Mouse (Mus musculus): ENCODE results near the gene Ikzf2. TPM values are rescaled to one million over a fixed set of nuclear protein-coding genes. Genes with fewer than 3 reads are reported as not detected.

The Ikzf2 gene
- polyA plus RNA-seq, 1 experiment: 1.5 TPM

DNA sequence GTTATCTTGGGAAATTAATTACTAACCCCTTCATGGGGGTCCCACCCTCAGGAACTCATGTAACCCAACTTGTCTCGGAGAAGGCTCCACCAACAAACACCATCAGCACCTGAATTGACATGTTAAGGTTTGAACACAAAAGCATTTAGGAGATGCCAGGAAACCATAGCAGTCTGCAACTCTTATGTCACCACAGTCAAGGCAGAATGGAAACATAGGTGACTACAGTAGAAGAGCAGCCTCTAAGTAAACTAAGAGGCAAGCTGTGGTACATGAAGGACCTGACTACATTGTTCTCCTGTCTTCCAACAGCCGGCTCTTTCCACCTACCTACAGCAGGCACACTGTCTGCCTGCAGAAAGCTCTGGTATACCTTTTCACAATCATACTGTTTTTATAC, 33.6 kb downstream of the Ikzf2 start:
- WGBS: 75% methylated on average over 2 of the region's 2 CpGs
- no peak overlapping the region for H3K4me3 ChIP-seq (replicated peaks; ENCODE audit: extremely low read depth, low read depth, low read length)
- TF ChIP-seq CTCF (IDR thresholded peaks at IDR 0.05; ENCODE audit: insufficient read depth, low read length) (no peak), POLR2A (IDR thresholded peaks at IDR 0.05; ENCODE audit: borderline replicate concordance, extremely low read depth, low read depth, low read length) (no peak)
- no peaks in the 10 kb centered on the region for H3K4me1 ChIP-seq (ENCODE audit: control insufficient read depth, insufficient read depth, low read length)
- DNase-seq: no peak

GRCm38 (mm10) chr1:69643138-69643537, 43.9 kb downstream of the Ikzf2 start:
- Histone ChIP-seq H3K4me1 (ENCODE audit: control insufficient read depth, insufficient read depth, low read length) (no peaks in the 10 kb centered on the region), H3K4me3 (replicated peaks; ENCODE audit: extremely low read depth, low read depth, low read length) (no peak overlapping the region)
- no peak for DNase-seq
- 73% methylated on average over 4 of the region's 4 CpGs for WGBS
- no peak for TF ChIP-seq POLR2A (IDR thresholded peaks at IDR 0.05; ENCODE audit: borderline replicate concordance, extremely low read depth, low read depth, low read length)
- no peak for TF ChIP-seq CTCF (IDR thresholded peaks at IDR 0.05; ENCODE audit: insufficient read depth, low read length)

GRCm38 (mm10) chr1:69641986-69642385, 45.1 kb downstream of the Ikzf2 start:
- H3K4me3 ChIP-seq (replicated peaks; ENCODE audit: extremely low read depth, low read depth, low read length): no peak overlapping the region
- no peaks in the 10 kb centered on the region for H3K4me1 ChIP-seq (ENCODE audit: control insufficient read depth, insufficient read depth, low read length)
- no peak for TF ChIP-seq CTCF (IDR thresholded peaks at IDR 0.05; ENCODE audit: insufficient read depth, low read length)
- TF ChIP-seq POLR2A (IDR thresholded peaks at IDR 0.05; ENCODE audit: borderline replicate concordance, extremely low read depth, low read depth, low read length): no peak
- 67% methylated on average over 6 of the region's 6 CpGs for WGBS
- no peak for DNase-seq

- H3K4me1 ChIP-seq (ENCODE audit: control insufficient read depth, insufficient read depth, low read length): no peaks in the 10 kb centered on the region
- no peak for DNase-seq
- WGBS: 68% methylated on average over 8 of the region's 8 CpGs
- no peak for TF ChIP-seq POLR2A (IDR thresholded peaks at IDR 0.05; ENCODE audit: borderline replicate concordance, extremely low read depth, low read depth, low read length)
- TF ChIP-seq CTCF (IDR thresholded peaks at IDR 0.05; ENCODE audit: insufficient read depth, low read length): no peak
- no peak overlapping the region for H3K4me3 ChIP-seq (replicated peaks; ENCODE audit: extremely low read depth, low read depth, low read length)
Measured at GRCm38 (mm10) chr1:69638321-69638720, 48.7 kb downstream of the Ikzf2 start.

GRCm38 (mm10) chr1:69637907-69638306, 49.1 kb downstream of the Ikzf2 start:
- TF ChIP-seq CTCF (IDR thresholded peaks at IDR 0.05; ENCODE audit: insufficient read depth, low read length): no peak
- TF ChIP-seq POLR2A (IDR thresholded peaks at IDR 0.05; ENCODE audit: borderline replicate concordance, extremely low read depth, low read depth, low read length): no peak
- 51% methylated on average over 3 of the region's 3 CpGs for WGBS
- no peak for DNase-seq
- Histone ChIP-seq H3K4me3 (replicated peaks; ENCODE audit: extremely low read depth, low read depth, low read length) (no peak overlapping the region), H3K4me1 (ENCODE audit: control insufficient read depth, insufficient read depth, low read length) (no peaks in the 10 kb centered on the region)

DNA sequence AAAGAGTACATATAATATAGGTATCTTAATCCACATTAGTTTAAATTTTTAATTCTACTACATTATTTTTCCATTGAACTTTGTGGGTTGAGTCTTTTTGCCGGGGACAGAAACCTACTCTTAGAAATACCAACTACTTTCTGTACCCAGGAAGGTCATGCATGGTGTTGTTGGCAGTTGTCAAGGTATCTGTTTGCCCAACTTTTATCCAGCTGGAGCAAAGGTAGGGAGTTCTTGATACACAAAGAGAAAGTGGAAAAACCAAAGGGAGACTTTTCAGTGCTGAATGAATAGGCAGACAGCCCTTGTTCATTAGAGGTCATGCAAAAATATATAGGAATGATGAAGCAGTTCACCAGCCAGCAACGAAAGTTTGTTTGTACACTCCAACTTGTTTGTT, 52.8 kb downstream of the Ikzf2 start:
- WGBS: 74% methylated on average over 2 of the region's 2 CpGs
- TF ChIP-seq POLR2A (IDR thresholded peaks at IDR 0.05; ENCODE audit: borderline replicate concordance, extremely low read depth, low read depth, low read length) (no peak), CTCF (IDR thresholded peaks at IDR 0.05; ENCODE audit: insufficient read depth, low read length) (no peak)
- no peak for DNase-seq

DNA sequence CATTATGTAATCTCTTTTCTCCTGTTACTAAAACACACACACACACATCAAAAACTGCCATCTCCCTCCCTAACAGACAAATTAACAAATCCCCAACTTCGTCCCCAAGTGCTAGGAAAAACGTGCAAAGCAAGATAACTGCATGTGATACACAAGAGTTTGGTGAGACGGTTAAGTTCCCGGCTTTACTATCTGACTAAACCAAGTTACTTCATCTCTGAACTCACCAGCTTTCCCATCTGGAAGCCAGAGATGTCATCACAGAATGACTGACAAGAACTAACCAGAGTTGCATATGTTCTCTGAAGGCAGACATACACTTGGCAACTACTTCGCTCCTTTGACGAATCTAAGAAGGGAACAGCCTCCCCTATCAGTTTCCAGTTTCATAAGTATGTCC, 56.5 kb downstream of the Ikzf2 start:
- no peaks in the 10 kb centered on the region for H3K4me1 ChIP-seq (ENCODE audit: control insufficient read depth, insufficient read depth, low read length)
- no peak overlapping the region for H3K4me3 ChIP-seq (replicated peaks; ENCODE audit: extremely low read depth, low read depth, low read length)
- no peak for DNase-seq
- WGBS: 74% methylated on average over 6 of the region's 6 CpGs
- TF ChIP-seq CTCF (IDR thresholded peaks at IDR 0.05; ENCODE audit: insufficient read depth, low read length) (no peak), POLR2A (IDR thresholded peaks at IDR 0.05; ENCODE audit: borderline replicate concordance, extremely low read depth, low read depth, low read length) (no peak)

More for the DNA sequence above, 52.8 kb downstream of the Ikzf2 start:
- Histone ChIP-seq H3K4me1 (ENCODE audit: control insufficient read depth, insufficient read depth, low read length) (no peaks in the 10 kb centered on the region), H3K4me3 (replicated peaks; ENCODE audit: extremely low read depth, low read depth, low read length) (no peak overlapping the region)

DNA sequence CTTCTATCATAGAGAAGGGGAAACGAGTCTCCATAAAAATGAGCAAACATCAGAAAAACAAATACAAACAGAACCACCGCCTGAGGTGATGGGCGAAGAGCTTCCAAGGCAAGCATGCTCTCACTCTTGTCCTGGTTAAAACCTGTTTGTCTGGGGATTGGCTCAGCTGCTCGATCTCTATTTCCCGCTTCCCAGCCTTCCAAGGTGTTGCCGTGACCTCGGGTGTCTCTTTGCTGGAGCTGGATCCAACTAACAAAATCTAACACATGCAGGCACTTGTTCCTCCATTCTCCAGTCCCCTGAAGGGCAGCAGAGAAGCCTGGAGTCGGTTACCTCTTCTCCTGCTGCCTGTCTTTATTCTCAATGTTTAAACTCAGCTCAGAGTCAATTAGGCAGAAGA, 57.5 kb downstream of the Ikzf2 start:
- TF ChIP-seq POLR2A (IDR thresholded peaks at IDR 0.05; ENCODE audit: borderline replicate concordance, extremely low read depth, low read depth, low read length) (no peak), CTCF (IDR thresholded peaks at IDR 0.05; ENCODE audit: insufficient read depth, low read length) (no peak)
- 63% methylated on average over 8 of the region's 8 CpGs for WGBS
- no peak for DNase-seq
- Histone ChIP-seq H3K4me1 (ENCODE audit: control insufficient read depth, insufficient read depth, low read length) (no peaks in the 10 kb centered on the region), H3K4me3 (replicated peaks; ENCODE audit: extremely low read depth, low read depth, low read length) (no peak overlapping the region)

DNA sequence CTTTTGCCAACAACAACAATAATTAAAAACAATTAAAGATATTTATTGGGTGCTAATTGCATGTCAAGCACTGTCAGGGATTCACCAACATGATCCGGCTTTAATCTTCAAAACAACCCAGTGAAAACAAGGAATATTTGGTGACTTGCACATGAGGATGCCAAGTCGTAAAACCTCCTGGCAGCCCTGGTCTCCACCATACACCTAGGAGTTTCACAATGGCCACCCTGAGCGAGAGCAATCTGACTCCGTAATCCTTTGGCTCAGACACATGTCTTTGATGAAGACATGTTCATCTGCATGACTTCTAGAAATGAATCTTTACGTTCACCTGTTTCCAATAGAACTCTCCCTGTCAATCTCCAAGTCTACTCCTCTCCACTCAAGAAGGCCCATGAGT, 75.0 kb downstream of the Ikzf2 start:
- DNase-seq: no peak
- TF ChIP-seq POLR2A (IDR thresholded peaks at IDR 0.05; ENCODE audit: borderline replicate concordance, extremely low read depth, low read depth, low read length): no peak
- TF ChIP-seq CTCF (IDR thresholded peaks at IDR 0.05; ENCODE audit: insufficient read depth, low read length): no peak
- 92% methylated on average over 5 of the region's 5 CpGs for WGBS
- peaks cover 2% of the 10 kb centered on the region; the same call in 1 of the 2 replicates for H3K4me1 ChIP-seq (ENCODE audit: control insufficient read depth, insufficient read depth, low read length)
- H3K4me3 ChIP-seq (replicated peaks; ENCODE audit: extremely low read depth, low read depth, low read length): no peak overlapping the region

DNA sequence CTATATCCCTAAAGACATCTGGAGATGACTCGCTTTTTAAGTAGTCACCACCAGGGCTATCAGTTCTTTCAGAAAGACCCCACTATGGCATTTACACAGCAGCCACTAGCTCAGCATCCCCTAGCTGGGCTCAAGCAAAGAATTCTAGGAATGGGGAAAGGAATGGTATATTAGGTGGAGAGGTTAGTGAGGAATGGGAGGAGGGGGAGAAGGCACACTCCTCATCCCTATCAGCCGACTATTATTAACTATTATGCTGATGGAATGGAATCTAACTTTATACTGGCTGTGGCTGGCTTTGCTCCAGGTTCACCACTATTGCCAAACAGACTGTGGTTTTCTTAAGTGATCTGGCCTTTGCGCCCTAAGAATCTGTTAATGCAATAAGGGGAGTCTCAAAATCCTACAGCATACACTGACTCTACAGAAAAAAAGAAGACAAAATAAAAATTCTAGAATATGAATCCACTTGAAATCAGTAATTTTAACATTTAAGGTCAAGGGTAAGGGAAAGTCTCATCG, 75.8 kb downstream of the Ikzf2 start:
- peak; percentile 13 for DNase-seq
- H3K4me1 ChIP-seq (ENCODE audit: control insufficient read depth, insufficient read depth, low read length): peaks cover 2% of the 10 kb centered on the region; the same call in 1 of the 2 replicates
- H3K4me3 ChIP-seq (replicated peaks; ENCODE audit: extremely low read depth, low read depth, low read length): no peak overlapping the region
- 54% methylated on average over 4 of the region's 4 CpGs for WGBS
- no peak for TF ChIP-seq CTCF (IDR thresholded peaks at IDR 0.05; ENCODE audit: insufficient read depth, low read length)
- no peak for TF ChIP-seq POLR2A (IDR thresholded peaks at IDR 0.05; ENCODE audit: borderline replicate concordance, extremely low read depth, low read depth, low read length)

Data from lung, adult 2 months (tissue).